Mouse (Mus musculus) CH12.LX (cell line): ENCODE results near the gene Med15.

Experiments used
- CHD1 ChIP-seq: IDR thresholded peaks from 2 replicates; pipeline ENCODE4 v1.6.1; 2012; ENCODE audit warnings: low read depth, low read length, improper control_type of control experiment, inconsistent platforms
- CTCF ChIP-seq, 2 experiments: IDR thresholded peaks in 1 of 2; conservative IDR thresholded peaks in 1 of 2; 2 replicates each; pipeline ENCODE4 v1.5.1; 2011 to 2012; ENCODE audit warnings: low read depth in 2 of 2, low read length in 2 of 2, improper control_type of control experiment in 1 of 2, inconsistent platforms in 1 of 2, mild to moderate bottlenecking in 1 of 2, moderate library complexity in 1 of 2
- USF1 ChIP-seq: IDR thresholded peaks from 2 replicates; pipeline ENCODE4 v1.6.1; 2014; ENCODE audit warnings: low read depth, mild to moderate bottlenecking, inconsistent platforms, low read length, improper control_type of control experiment

DNA sequence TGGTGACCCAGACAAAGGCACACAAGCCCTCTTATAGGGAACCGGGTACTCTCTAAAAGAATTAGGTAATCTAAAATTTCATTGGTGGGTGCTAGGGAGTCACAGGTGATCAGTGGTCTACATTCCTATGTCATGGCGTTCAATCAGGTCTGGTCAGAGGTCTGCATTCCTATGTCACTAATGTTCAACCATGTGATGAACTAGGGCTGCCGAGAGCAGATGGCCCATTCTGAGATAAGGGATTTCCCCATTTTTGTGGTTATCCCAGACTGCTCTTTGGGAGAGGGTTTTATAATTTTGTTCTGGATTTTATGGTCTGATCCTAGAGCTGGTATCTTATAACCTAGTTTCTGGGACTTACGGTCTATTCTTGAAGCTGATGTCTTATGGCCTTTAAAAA, 7.4 kb upstream of the Med15 start:
- TF ChIP-seq USF1 (no peak), CTCF (conservative IDR thresholded peaks at IDR 0.05 in 1 of 2, IDR thresholded peaks at IDR 0.05 in 1 of 2; ENCODE audit: low read depth in 2 of 2, low read length in 2 of 2) (no peak), CHD1 (no peak)
